Mouse (Mus musculus) neural tube, embryonic 14.5 days (tissue): ENCODE data around the gene Dmrtc1b. TPM values are rescaled to one million over a fixed set of nuclear protein-coding genes. Genes with fewer than 3 reads are reported as not detected.
"Not testable (repeated sequence)": the region's sequence is repeated elsewhere in the genome, so short reads cannot be mapped to it uniquely, and the experiment has no call there.

Source experiments
- ATAC-seq: fragments of 200-750 bp; cut with Nextera tagmentation; 2 replicates; pipeline ENCODE4 v1.8.0; 2017; ENCODE audit warnings: low read depth, mild to moderate bottlenecking, moderate TSS enrichment, moderate library complexity
- H3K27ac ChIP-seq: fragments of 300-500 bp; sonication (generic); 2 replicates; pipeline ENCODE4 v1.5.1; 2014; ENCODE audit warnings: low read depth, mild to moderate bottlenecking, control low read depth, low read length, moderate library complexity, mixed read lengths
- H3K27me3 ChIP-seq: fragments of 300-500 bp; sonication (generic); 2 replicates; pipeline ENCODE4 v1.6.1; 2014; ENCODE audit warnings: low read length; ENCODE audit not compliant: control insufficient read depth, insufficient read depth
- H3K36me3 ChIP-seq: fragments of 300-500 bp; sonication (generic); 2 replicates; pipeline ENCODE4 v1.6.1; 2014; ENCODE audit warnings: low read length, mixed read lengths; ENCODE audit not compliant: control insufficient read depth, insufficient read depth
- H3K4me1 ChIP-seq: fragments of 300-500 bp; sonication (generic); 2 replicates; pipeline ENCODE4 v1.6.1; 2014; ENCODE audit warnings: low read length; ENCODE audit not compliant: control insufficient read depth, insufficient read depth
- H3K4me2 ChIP-seq: fragments of 300-500 bp; sonication (generic); 2 replicates; pipeline ENCODE4 v1.6.1; 2014; ENCODE audit warnings: mild to moderate bottlenecking, low read depth, low read length, control low read depth
- H3K4me3 ChIP-seq: fragments of 300-500 bp; sonication (generic); 2 replicates; pipeline ENCODE4 v1.5.1; 2014; ENCODE audit warnings: low read depth, low read length, control low read depth, mixed read lengths
- H3K9ac ChIP-seq: fragments of 300-500 bp; sonication (generic); replicated peaks from 2 replicates; pipeline ENCODE4 v1.6.1; 2014; ENCODE audit warnings: low read depth, mild to moderate bottlenecking, control low read depth, low read length, mixed read lengths
- H3K9me3 ChIP-seq: fragments of 300-500 bp; sonication (generic); 2 replicates; pipeline ENCODE4 v1.6.1; 2016; ENCODE audit warnings: low read length; ENCODE audit not compliant: control insufficient read depth
- WGBS: fragments of 180-500 bp; shearing (Covaris S2); extraction: QIAGEN DNeasy Blood & Tissue Kit; methylation state at CpG from one replicate; pipeline ENCODE4 v1.1.7; 2014; 5-methylcytosine and 5-hydroxymethylcytosine counted together
- polyA plus RNA-seq: library from polyadenylated mRNA; unstranded; fragments of >200 nt; fragmentation: Nextera tagmentation; extraction: Ambion mirVana; gene quantifications from 2 replicates; pipeline ENCODE4 v1.2.1, GENCODE M21; 2014

Dmrtc1b gene
- not detected in 2 replicates for polyA plus RNA-seq

- not testable (repeated sequence) for H3K4me2 ChIP-seq, H3K4me1 ChIP-seq
Observed at GRCm38 (mm10) chrX:102707535-102707934, at the start of gene Dmrtc1b, which contains the start of gene Gm9112. Gene Dmrtc1b, plus strand, starts transcription at chrX:102707865. Gene Gm9112, minus strand, starts transcription at chrX:102707635.

GRCm38 (mm10) chrX:102660712-102661111 lies 47.0 kb upstream of the Dmrtc1b start:
- 22% methylated on average over 3 of the region's 3 CpGs for WGBS
- no peaks in the 10 kb centered on the region for H3K9me3 ChIP-seq
- H3K4me1 ChIP-seq = no peaks in the 10 kb centered on the region
- H3K9ac ChIP-seq = no peak overlapping the region
- no peak overlapping the region for H3K4me3 ChIP-seq
- H3K27ac ChIP-seq = no peak overlapping the region
- H3K4me2 ChIP-seq = no peak overlapping the region
- H3K36me3 ChIP-seq = no peaks in the 10 kb centered on the region
- no peaks in the 10 kb centered on the region for H3K27me3 ChIP-seq
- ATAC-seq = no peak

More at GRCm38 (mm10) chrX:102707535-102707934, at the start of gene Dmrtc1b, which contains the start of gene Gm9112:
- H3K27ac ChIP-seq, ATAC-seq, H3K36me3 ChIP-seq, H3K4me3 ChIP-seq, H3K9me3 ChIP-seq, H3K27me3 ChIP-seq, H3K9ac ChIP-seq: not testable (repeated sequence)
- 82% methylated on average over 7 of the region's 10 CpGs for WGBS

- Histone ChIP-seq H3K27me3 (no peaks in the 10 kb centered on the region), H3K9me3 (no peaks in the 10 kb centered on the region), H3K4me1 (no peaks in the 10 kb centered on the region), H3K4me3 (no peak overlapping the region), H3K9ac (no peak overlapping the region), H3K27ac (no peak overlapping the region), H3K4me2 (no peak overlapping the region), H3K36me3 (no peaks in the 10 kb centered on the region)
- ATAC-seq = no peak
- whole genome bisulfite sequencing = 93% methylated on average over 2 of the region's 2 CpGs
Observed at GRCm38 (mm10) chrX:102666641-102667040, 41.0 kb upstream of the Dmrtc1b start.

GRCm38 (mm10) chrX:102684706-102685105 lies 23.0 kb upstream of the Dmrtc1b start:
- not testable (repeated sequence) for H3K9ac ChIP-seq, ATAC-seq, H3K4me3 ChIP-seq, H3K4me1 ChIP-seq, H3K27me3 ChIP-seq, H3K9me3 ChIP-seq, H3K27ac ChIP-seq, H3K36me3 ChIP-seq, H3K4me2 ChIP-seq
- 59% methylated on average over 3 of the region's 3 CpGs for WGBS

GRCm38 (mm10) chrX:102686872-102687271 lies 20.8 kb upstream of the Dmrtc1b start, which contains the start of gene Gm3880:
Gene Gm3880, minus strand, starts transcription at chrX:102686972.
- not testable (repeated sequence) for H3K27ac ChIP-seq, ATAC-seq, H3K9ac ChIP-seq, H3K4me3 ChIP-seq, H3K4me1 ChIP-seq, H3K4me2 ChIP-seq, H3K27me3 ChIP-seq, H3K9me3 ChIP-seq, H3K36me3 ChIP-seq
- 88% methylated on average over 4 of the region's 5 CpGs for WGBS

- not testable (repeated sequence) for H3K4me1 ChIP-seq
Observed at GRCm38 (mm10) chrX:102689252-102689651, 18.4 kb upstream of the Dmrtc1b start.

GRCm38 (mm10) chrX:102700636-102701035 lies 7.0 kb upstream of the Dmrtc1b start:
- not testable (repeated sequence) for H3K9ac ChIP-seq, H3K36me3 ChIP-seq, H3K27me3 ChIP-seq, H3K4me2 ChIP-seq, H3K4me1 ChIP-seq, H3K27ac ChIP-seq, H3K9me3 ChIP-seq, H3K4me3 ChIP-seq, ATAC-seq
- 73% methylated on average over 3 of the region's 3 CpGs for WGBS

More at GRCm38 (mm10) chrX:102689252-102689651, 18.4 kb upstream of the Dmrtc1b start:
- 17% methylated on average over 4 of the region's 4 CpGs for WGBS
- H3K4me3 ChIP-seq, H3K9me3 ChIP-seq, H3K9ac ChIP-seq, H3K27ac ChIP-seq, H3K36me3 ChIP-seq, H3K27me3 ChIP-seq, H3K4me2 ChIP-seq: not testable (repeated sequence)
- ATAC-seq = peak; percentile 86; the same call in 1 of the 2 replicates

GRCm38 (mm10) chrX:102724226-102724625 lies 16.6 kb downstream of the Dmrtc1b start:
- 91% methylated on average over 6 of the region's 6 CpGs for WGBS
- H3K27me3 ChIP-seq, H3K9ac ChIP-seq, H3K9me3 ChIP-seq, H3K4me1 ChIP-seq, H3K27ac ChIP-seq, H3K36me3 ChIP-seq, ATAC-seq, H3K4me2 ChIP-seq, H3K4me3 ChIP-seq: not testable (repeated sequence)
